Mouse (Mus musculus): ENCODE results near the gene Gcnt7. TPM values are rescaled to one million over a fixed set of nuclear protein-coding genes. Genes with fewer than 3 reads are reported as not detected.

Gcnt7 gene
- not detected for total RNA-seq (2021)

GRCm38 (mm10) chr2:172458496-172458895 lies at the start of gene Gcnt7:
TSS of gene Gcnt7 (minus strand) at chr2:172458596.
- DNase-seq (ENCODE audit: extremely low spot score in 1 of 2, low spot score in 2 of 2): no peak
- intact Hi-C loops (cut with DNase I): no loop called here

DNA sequence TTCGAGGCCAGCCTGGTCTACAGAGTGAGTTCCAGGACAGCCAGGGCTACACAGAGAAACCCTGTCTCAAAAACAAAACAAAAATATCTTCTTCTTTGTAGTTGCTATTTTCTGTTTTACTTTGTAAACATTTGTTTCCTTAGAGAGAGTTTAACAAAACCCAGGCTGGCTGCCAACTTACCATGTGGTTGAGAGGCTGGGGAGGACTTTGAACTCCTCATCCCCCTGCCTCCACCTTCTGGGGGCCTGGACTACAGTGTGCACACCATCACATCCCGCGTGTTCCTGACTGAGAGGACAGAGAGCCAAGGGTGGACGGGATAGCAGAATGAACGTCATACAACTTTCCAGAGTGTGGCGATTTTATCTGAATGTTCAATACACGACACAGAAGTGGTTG lies 47.7 kb upstream of the Gcnt7 start:
- intact Hi-C loops (cut with DNase I): no loop called here
- peak in 1 of 2 experiments; percentile 52 for DNase-seq (ENCODE audit: extremely low spot score in 1 of 2, low spot score in 2 of 2)

DNA sequence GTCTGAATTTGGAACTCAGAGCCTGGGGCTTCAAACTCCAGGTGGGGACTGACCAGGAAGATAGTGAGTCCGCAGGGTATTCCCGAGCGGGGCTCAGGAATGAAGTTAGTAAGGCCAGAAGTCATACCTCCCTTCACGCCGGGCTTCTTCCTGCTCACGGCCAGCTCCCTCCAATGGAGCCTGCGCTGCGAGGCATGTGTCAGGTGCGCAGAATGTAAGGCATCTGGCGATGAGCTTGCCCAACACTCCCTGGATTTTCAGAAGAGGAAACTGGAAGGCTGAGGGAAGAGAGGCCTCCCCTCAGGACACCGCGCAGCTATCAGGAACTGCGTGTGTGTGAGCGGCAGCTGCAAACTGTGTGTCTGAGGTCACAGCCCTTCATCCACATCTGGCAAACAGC lies 43.8 kb upstream of the Gcnt7 start:
- no peak for DNase-seq (ENCODE audit: extremely low spot score in 1 of 2, low spot score in 2 of 2)
- intact Hi-C loops (cut with DNase I): no loop called here

DNA sequence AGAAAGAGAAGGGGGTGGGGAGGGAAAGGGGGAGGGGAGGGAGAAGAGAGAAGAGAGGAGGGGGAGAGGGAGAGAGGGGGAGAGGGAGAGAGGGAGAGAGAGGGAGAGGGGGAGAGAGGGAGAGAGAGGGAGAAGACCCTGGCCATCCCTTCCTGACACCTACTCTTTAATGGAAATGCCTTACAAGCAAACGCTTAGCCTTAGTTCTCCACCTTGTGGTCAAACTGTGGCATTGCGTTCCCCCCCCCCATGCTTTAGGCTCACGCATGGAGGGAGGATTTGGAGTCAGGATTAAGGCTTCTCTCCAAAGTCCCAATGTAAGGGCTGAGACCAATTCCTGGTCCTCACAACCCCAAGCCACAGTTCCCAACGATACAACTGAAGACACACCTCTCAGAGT lies 42.9 kb upstream of the Gcnt7 start:
- peak in 1 of 2 experiments; percentile 3 for DNase-seq (ENCODE audit: extremely low spot score in 1 of 2, low spot score in 2 of 2)

GRCm38 (mm10) chr2:172500752-172501316 lies 42.4 kb upstream of the Gcnt7 start:
- no peak for DNase-seq (ENCODE audit: extremely low spot score in 1 of 2, low spot score in 2 of 2)
- intact Hi-C loops (cut with DNase I): no loop called here

More for the DNA sequence above, 42.9 kb upstream of the Gcnt7 start:
- intact Hi-C loops (cut with DNase I): no loop called here

GRCm38 (mm10) chr2:172498823-172499222 lies 40.4 kb upstream of the Gcnt7 start:
- DNase-seq (ENCODE audit: extremely low spot score in 1 of 2, low spot score in 2 of 2): no peak
- intact Hi-C loops (cut with DNase I): no loop called here

DNA sequence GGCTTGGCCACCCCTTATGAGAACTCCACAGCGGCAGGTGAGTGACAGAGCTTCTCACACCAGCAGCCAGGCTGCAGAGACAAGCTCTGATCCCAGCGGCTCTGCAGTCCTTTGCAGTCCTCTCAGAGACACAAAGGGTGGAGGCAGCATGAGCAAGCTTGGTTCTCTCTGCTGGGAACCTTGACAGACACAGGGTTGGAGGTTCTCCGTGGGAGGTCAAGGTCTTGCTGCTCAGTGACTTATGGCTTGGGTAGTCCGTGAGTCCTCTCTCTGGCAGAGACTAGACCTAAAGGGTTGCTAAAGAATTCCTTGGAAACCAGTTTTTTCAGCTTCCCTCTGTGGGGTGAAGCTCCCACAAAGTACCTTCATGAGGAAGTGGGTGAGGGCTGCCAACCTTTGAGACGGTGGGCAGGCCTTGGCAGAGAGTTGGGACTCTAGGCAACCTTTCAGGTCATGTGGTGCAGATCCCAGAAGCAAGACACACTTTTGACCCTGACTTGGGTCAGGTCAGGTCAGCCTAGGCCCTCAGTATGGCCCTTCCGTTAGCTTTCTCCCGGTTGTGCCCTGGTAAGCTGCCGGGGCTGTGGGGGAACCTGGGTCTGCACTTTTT lies 38.4 kb upstream of the Gcnt7 start:
- DNase-seq (ENCODE audit: extremely low spot score in 1 of 2, low spot score in 2 of 2): no peak
- intact Hi-C loops (cut with DNase I): no loop called here

DNA sequence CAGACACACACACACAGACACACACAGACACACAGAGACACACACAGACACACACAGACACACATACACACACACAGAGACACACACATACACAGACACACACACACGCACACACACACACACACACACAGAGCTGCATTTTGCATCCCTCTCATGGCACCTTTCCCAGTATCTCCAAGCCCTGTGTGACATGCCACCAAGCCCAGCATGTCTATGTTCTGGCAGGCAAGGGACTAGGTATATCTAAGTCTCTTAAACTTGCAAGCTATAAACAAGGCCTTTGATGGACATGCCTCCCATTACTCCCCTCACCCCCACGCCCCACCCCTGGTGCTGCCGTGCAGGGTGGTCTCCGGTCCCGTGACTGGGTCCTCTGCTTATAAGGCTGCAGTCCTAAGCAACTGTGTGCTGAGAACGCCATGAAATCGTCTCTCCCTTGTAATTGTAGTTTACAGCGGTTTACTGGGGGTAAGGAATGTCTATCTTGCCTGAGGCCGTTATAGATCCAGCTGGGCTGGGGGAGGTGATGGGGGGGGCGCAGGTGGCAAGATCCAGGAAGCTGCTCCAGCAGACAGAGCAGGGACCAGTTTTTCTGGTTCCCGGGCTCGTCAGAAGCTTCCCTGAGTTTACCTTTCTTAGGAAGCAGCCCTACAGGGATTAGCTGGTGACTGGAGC lies 26.4 kb upstream of the Gcnt7 start:
- DNase-seq (ENCODE audit: extremely low spot score in 1 of 2, low spot score in 2 of 2): peak in 1 of 2 experiments; percentile 18
- intact Hi-C loops (cut with DNase I): no loop called here

GRCm38 (mm10) chr2:172483766-172484413 lies 25.5 kb upstream of the Gcnt7 start:
- intact Hi-C loops (cut with DNase I): no loop called here
- peak; percentile 40 to 47 for DNase-seq (ENCODE audit: extremely low spot score in 1 of 2, low spot score in 2 of 2)

- DNase-seq (ENCODE audit: extremely low spot score in 1 of 2, low spot score in 2 of 2): no peak
- intact Hi-C loops (cut with DNase I): no loop called here
These were observed 23.4 kb upstream of the Gcnt7 start for GRCm38 (mm10) chr2:172481654-172482385.

- no peak for DNase-seq (ENCODE audit: extremely low spot score in 1 of 2, low spot score in 2 of 2)
- intact Hi-C loops (cut with DNase I): no loop called here
These were observed 21.9 kb upstream of the Gcnt7 start for GRCm38 (mm10) chr2:172480296-172480695.

GRCm38 (mm10) chr2:172477860-172478259 lies 19.5 kb upstream of the Gcnt7 start:
- DNase-seq (ENCODE audit: extremely low spot score in 1 of 2, low spot score in 2 of 2): peak in 1 of 2 experiments; percentile 72
- intact Hi-C loops (cut with DNase I): loop anchor here (5.0 kb wide), 4 partner anchors 294 to 609 kb away; no protein-coding TSS in a partner anchor

DNA sequence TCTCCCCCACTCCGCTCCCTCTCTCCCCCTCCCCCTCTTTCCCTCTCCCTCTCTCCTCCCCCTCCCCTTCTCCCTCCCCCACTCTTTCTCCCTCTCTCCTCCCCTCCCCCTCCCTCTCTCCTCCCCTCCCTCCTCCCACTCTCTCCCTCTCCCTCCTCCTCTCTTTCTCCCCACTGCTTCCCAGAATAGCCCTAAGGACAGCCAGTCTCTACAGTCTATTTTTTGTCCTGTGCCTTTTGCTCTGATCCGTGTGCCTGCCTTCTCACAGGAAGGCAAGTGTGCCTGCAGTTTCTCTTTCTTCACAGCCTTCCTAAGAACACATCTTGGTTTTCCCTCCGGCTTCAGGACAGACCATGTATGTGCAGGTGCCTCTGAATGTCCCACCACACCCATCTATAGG lies 19.0 kb upstream of the Gcnt7 start:
- no peak for DNase-seq (ENCODE audit: extremely low spot score in 1 of 2, low spot score in 2 of 2)
- intact Hi-C loops (cut with DNase I): loop anchor here (5.0 kb wide), 4 partner anchors 295 to 610 kb away; no protein-coding TSS in a partner anchor

DNA sequence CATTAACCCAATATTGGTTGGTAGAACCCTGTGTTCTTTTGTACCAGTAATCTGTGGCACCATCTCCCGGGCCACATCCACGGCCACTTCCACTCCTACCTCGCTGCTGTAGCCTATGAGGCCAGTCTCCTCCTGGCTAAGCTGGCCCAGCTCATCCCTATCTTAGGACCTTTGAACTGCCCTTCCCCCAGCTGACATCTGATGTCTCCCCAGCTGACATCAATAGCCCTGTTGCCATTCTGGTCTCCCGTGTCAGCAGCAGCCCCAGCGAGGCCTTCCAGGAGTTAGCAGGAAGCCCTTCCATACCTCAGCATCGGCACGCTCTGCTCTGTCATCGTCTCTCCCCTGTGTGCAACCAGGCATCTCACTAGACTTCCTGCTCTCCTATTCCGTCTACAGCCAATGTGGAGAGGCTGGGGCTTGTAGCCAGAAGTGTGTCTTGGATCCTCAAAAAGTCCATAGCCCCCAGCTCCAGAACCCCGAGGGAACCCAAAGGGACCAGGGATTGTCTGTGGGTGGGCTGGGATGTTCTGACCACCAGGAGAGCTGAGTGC lies 18.4 kb upstream of the Gcnt7 start:
- DNase-seq (ENCODE audit: extremely low spot score in 1 of 2, low spot score in 2 of 2): no peak
- intact Hi-C loops (cut with DNase I): loop anchor here (5.0 kb wide), 4 partner anchors 296 to 611 kb away; no protein-coding TSS in a partner anchor

GRCm38 (mm10) chr2:172474970-172475369 lies 16.6 kb upstream of the Gcnt7 start:
- intact Hi-C loops (cut with DNase I): loop anchor here (5.0 kb wide), 4 partner anchors 297 to 612 kb away; no protein-coding TSS in a partner anchor
- peak in 1 of 2 experiments; percentile 51 for DNase-seq (ENCODE audit: extremely low spot score in 1 of 2, low spot score in 2 of 2)

- intact Hi-C loops (cut with DNase I): no loop called here
- no peak for DNase-seq (ENCODE audit: extremely low spot score in 1 of 2, low spot score in 2 of 2)
These were observed 15.2 kb upstream of the Gcnt7 start for GRCm38 (mm10) chr2:172473591-172473990.

GRCm38 (mm10) chr2:172472318-172472717 lies 13.9 kb upstream of the Gcnt7 start, which contains the start of gene Fam209:
TSS of gene Fam209 (plus strand) at chr2:172472520.
- intact Hi-C loops (cut with DNase I): no loop called here
- DNase-seq (ENCODE audit: extremely low spot score in 1 of 2, low spot score in 2 of 2): no peak

- no peak for DNase-seq (ENCODE audit: extremely low spot score in 1 of 2, low spot score in 2 of 2)
- intact Hi-C loops (cut with DNase I): no loop called here
These were observed 10.0 kb upstream of the Gcnt7 start for GRCm38 (mm10) chr2:172468346-172468819.

All from left cerebral cortex, postnatal 10 days (tissue).